Mouse (Mus musculus): Measurements from ENCODE around the gene Efcab2.
"Not testable (repeated sequence)": the region's sequence is repeated elsewhere in the genome, so short reads cannot be mapped to it uniquely, and the experiment has no call there.

The Efcab2 gene

GRCm38 (mm10) chr1:178405445-178405911 is 407 bp upstream of the Efcab2 start:
- peak; percentile 80 for DNase-seq (ENCODE audit: low spot score)

DNA sequence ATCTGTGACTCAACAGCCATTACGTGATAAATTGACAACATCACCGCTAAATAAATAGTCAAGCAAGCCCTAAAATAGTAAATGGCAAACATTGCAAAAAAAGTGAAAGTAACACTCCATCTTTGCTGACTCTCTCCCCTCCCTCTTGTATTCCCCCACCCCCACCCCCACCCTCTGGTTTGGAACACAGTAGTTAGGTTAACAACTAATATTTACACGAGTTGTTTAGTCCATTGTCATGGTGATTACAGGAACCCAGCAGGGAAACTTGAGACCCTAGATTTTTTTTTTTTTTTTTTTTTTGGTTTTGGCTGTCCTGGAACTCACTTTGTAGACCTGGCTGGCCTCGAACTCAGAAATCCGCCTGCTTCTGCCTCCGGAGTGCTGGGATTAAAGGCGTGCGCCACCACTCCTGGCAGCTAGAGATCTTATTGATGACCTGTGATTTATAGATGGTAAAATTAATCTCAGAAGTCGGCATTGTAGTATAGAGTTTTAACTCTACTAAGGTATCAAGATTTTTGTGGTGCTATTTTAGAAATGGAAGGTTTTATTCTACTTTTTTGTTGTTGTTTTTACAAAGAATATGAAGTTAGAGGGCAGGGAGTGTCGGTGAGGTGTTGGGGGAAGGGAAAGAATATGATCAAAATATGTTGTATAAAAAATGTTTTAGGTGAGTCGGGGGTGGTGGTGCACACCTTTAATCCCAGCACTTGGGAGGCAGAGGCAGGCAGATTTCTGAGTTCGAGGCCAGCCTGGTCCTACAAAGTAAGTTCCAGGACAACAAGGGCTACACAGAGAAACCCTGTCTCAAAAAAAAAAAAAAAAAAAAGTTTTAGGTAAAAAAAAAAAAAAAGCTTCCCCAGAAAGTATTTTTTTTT is 1.1 kb downstream of the Efcab2 start:
- no peak for DNase-seq (ENCODE audit: low spot score)

DNA sequence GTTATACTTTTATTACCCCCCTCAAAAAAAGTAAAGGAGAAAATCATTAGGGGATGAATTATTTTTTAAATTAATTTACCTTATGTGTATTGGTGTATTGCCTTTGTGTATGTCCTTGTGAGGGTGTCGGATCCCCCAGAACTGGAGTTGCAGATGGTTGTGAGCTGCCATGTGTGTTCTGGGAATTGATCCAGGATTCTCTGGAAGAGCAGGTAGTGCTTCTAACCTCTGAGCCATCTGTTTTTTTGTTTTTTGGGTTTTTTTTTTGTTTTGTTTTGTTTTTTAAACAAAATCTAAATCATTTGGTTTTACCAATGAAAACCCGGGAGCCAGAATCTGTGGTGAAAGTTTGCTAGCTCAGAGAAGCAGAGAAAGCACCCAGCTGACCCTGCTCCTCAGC is 1.8 kb downstream of the Efcab2 start:
- no peak for DNase-seq (ENCODE audit: low spot score)

GRCm38 (mm10) chr1:178408901-178409361 is 3.0 kb downstream of the Efcab2 start:
- DNase-seq (ENCODE audit: low spot score) = peak; percentile 41

DNA sequence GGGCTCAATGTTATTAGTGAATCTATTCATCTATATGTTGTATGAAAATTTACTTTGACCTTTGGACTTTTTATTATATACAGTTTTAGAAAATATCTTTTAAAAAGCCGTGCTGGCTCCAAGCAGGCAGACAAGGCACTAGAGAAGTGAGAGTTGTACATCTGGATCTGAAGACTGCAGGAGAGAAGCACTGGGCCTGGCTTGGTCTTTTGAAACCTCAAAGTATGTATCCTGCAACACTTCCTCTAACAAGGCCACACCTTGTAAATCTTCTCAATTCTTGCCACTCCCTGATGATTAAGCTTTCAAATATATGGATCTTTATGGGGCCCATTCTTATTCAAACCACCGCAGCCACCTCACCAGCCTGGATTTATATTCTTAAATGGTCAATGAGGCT is 7.5 kb downstream of the Efcab2 start:
- DNase-seq (ENCODE audit: low spot score) = not testable (repeated sequence)

GRCm38 (mm10) chr1:178419608-178420007 is 13.7 kb downstream of the Efcab2 start:
- DNase-seq (ENCODE audit: low spot score) = no peak

GRCm38 (mm10) chr1:178423662-178424061 is 17.8 kb downstream of the Efcab2 start:
- DNase-seq (ENCODE audit: low spot score) = no peak

DNA sequence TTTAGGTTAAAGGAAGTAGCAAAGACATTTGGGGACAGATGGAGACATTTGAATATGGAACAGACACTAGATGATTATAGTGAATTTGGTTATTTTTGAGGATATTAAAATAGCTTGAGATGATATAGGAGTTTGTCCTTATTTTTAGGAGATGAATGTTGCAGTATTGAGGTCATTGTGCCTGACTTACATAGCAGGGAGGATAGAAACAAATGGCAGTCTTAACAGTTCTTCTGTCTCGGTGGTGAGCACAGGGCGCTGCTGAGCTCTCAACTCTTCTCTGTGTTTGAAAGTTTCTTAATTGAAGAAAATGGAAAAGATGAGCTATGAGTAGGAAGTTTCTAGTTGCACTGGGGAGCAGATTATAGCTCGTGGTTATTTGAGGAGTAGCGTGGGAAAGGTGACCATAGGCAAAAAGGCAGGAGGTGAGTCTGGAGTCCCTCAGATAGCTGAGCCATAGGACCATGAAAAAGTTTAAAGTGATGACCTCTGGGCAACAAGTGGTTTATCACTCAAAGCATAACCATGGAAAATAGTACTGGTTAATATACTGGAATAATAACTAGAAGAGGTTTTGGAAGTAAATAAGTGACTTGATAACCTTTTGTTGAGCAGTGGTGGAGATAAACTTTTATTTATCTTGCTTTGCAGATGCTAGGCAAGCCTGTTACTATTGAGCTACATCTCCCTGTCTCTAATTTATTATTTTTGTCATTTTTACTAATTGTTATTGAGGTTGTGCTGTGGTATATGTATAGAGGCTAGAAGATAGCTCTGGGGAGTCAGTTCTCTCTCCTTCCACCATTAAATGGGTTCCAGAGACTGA is 25.9 kb downstream of the Efcab2 start:
- DNase-seq (ENCODE audit: low spot score) = no peak

DNA sequence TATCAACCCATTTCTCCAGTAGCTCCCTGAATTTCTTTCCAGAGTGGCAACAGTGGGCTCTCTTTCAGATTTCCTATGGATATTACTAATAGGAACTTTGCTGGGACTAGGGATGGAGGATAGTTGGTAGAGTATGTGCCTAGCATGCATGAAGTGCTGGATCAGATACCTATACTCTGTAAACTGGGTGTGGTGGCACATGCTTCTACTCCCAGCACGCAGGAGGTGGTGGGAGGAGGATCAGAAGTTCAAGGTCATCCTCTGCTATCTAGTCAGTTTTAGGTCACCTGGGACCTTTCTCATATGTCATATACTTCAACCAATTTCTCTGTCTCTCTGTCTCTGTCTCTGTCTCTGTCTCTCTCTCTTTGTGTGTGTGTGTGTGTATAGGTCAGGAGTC is 27.7 kb downstream of the Efcab2 start:
- DNase-seq (ENCODE audit: low spot score) = no peak

GRCm38 (mm10) chr1:178444407-178444806 is 38.5 kb downstream of the Efcab2 start:
- no peak for DNase-seq (ENCODE audit: low spot score)

DNA sequence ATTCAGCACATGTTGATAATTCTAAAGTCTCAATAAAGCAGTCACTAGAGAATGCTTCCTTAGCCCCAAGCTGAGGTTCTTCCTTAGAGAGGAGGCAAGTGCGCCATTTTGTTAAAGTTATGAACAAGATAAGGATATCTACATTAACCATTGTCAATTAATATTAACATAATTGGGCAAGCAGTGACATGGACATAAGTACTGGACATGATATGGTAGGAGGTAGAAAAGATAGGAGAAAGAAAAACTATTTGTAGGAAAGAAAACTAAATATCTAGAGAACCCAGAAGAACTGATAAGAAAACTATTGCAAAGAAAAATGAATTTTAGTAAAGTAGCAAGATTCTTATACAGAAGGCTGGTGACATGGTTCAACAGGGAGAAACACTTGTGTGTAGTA is 41.2 kb downstream of the Efcab2 start:
- DNase-seq (ENCODE audit: low spot score) = no peak

GRCm38 (mm10) chr1:178448271-178448744 is 42.4 kb downstream of the Efcab2 start:
- DNase-seq (ENCODE audit: low spot score) = peak; percentile 5

DNA sequence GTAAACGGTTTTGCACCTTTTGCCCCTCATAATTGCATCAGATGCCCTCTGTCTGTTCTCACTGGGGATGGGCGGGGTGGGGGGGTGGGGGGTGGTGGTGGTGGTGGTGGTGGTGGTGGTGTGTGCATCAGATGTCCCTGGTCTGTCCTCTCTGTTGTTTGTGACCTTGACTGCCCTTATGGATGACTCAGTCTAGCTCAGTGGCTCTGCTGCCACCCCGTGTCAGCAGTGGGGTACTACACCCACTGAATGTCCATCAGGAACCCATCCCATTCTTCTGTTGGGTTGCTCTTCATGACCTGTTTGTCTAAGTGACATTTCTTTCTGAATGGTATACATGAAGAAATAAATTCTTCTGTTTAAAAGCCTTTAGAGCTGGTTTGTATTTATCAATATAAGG is 43.3 kb downstream of the Efcab2 start:
- peak; percentile 40 for DNase-seq (ENCODE audit: low spot score)

DNA sequence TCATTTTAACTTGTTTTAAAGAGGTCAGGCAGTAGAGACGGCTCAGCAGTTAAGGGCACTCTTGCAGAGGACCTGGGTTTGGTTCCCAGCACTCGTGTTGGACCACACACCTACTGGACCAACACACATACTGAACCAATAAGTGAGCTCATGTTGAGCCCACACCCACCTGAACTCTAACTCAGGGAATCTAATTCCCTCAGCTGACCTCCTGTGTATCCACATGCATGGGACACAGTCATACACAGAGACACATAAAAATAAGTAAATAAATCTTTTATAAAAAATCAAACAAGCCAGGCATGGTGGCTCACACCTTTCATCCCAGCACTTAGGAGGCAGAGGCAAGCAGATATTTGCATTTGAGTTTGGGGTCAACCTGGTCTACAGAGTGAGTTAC is 44.0 kb downstream of the Efcab2 start:
- DNase-seq (ENCODE audit: low spot score) = no peak

- no peak for DNase-seq (ENCODE audit: low spot score)
Observed at GRCm38 (mm10) chr1:178454125-178454524, 48.2 kb downstream of the Efcab2 start.

- DNase-seq (ENCODE audit: low spot score) = no peak
Observed at GRCm38 (mm10) chr1:178455120-178455519, 49.2 kb downstream of the Efcab2 start.

- no peak for DNase-seq (ENCODE audit: low spot score)
Observed at GRCm38 (mm10) chr1:178458029-178458428, 52.1 kb downstream of the Efcab2 start.

DNA sequence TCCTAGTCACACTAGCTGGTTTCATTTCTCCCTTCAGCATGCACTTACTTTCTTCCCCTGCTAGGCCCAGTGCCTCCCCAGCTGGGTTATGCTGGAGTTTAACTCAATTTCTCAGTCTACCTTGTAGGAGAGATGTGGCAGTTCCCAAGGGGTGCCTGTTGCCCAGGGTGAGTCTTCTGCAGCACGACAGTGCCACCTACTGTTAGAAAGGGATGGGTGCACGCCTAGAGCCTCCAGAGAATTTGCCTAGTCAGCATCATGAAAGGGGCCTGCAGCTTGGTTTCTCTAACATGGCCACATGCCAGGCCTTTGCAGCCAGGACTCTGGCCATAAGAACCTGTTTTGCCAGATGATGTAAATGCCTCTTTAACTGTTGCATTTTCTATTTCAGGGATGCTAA is 57.8 kb downstream of the Efcab2 start:
- peak; percentile 57 for DNase-seq (ENCODE audit: low spot score)

DNA sequence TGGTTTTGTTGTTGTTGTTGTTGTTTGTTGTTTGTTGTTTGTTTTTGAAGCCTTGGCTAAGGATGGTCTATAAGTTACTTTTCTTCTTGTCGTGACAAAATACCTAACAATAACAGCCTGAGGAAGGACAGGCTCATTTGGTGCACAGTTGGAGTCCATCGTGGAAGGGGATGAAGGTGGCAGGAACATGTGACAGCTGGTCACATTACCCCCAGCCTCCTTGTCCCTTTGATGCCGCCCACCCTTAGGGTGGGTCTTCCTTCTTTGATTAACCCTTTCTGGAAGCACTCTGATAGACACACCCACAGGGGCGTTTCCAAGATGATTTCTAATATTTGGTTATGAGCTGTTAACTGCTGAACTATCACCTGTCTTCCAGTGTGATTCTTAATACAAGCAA is 58.3 kb downstream of the Efcab2 start:
- no peak for DNase-seq (ENCODE audit: low spot score)

GRCm38 (mm10) chr1:178467594-178467993 is 61.7 kb downstream of the Efcab2 start:
- DNase-seq (ENCODE audit: low spot score) = no peak

DNA sequence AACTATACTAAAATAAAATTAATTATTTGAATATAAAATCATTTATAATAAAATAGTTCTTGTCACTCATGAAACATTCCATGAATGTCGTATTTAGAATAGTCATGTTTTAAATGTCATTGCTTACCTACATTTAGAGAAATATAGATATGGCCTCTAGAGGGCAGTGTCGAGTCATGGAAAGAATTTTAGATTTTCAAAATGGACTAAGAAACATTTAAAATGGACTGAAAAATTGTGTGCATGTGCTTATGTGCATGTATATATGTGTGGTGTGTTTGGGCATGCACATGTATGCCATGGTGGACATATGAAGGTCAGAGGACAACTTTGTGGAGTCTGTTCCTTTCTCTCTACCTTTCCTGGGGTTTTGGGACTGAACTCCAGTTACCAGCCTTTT is 62.4 kb downstream of the Efcab2 start:
- no peak for DNase-seq (ENCODE audit: low spot score)

GRCm38 (mm10) chr1:178483854-178484253 is 78.0 kb downstream of the Efcab2 start:
- no peak for DNase-seq (ENCODE audit: low spot score)
